Mouse (Mus musculus) testis, adult 2 months (tissue): Measurements from ENCODE around the gene Rbm38. TPM values are rescaled to one million over a fixed set of nuclear protein-coding genes. Genes with fewer than 3 reads are reported as not detected.
A peak's percentile ranks its signal among the peaks of the same experiment; 100 is the strongest.

Experiments used
- H3K27ac ChIP-seq: fragments of 200-500 bp; 2 replicates; pipeline ENCODE4 v1.5.1; 2012; ENCODE audit warnings: low read depth, low read length; ENCODE audit not compliant: control insufficient read depth, insufficient read depth
- H3K27me3 ChIP-seq: fragments of 200-500 bp; 2 replicates; pipeline ENCODE4 v1.6.1; 2012; ENCODE audit warnings: mild to moderate bottlenecking, low read length, moderate library complexity; ENCODE audit not compliant: control insufficient read depth, insufficient read depth
- H3K36me3 ChIP-seq: fragments of 200-500 bp; 2 replicates; pipeline ENCODE4 v1.6.1; 2012; ENCODE audit warnings: mild to moderate bottlenecking, low read length; ENCODE audit not compliant: control insufficient read depth, insufficient read depth
- H3K4me1 ChIP-seq: fragments of 200-500 bp; 2 replicates; pipeline ENCODE4 v1.6.1; 2012; ENCODE audit warnings: low read length; ENCODE audit not compliant: control insufficient read depth, insufficient read depth
- H3K4me3 ChIP-seq: fragments of 200-500 bp; 2 replicates; pipeline ENCODE4 v1.5.1; 2012; ENCODE audit warnings: low read depth, mild to moderate bottlenecking, low read length, moderate library complexity, mixed read lengths; ENCODE audit not compliant: control insufficient read depth
- CTCF ChIP-seq: fragments of 200-500 bp; IDR thresholded peaks from 2 replicates; pipeline ENCODE4 v1.5.1; 2012; ENCODE audit warnings: low read depth, mild to moderate bottlenecking, inconsistent platforms, low read length, moderate library complexity; ENCODE audit not compliant: control insufficient read depth, insufficient read depth, insufficient replicate concordance
- POLR2A ChIP-seq: fragments of 200-500 bp; IDR thresholded peaks from 2 replicates; pipeline ENCODE4 v1.6.1; 2012; ENCODE audit warnings: low read depth, mild to moderate bottlenecking, inconsistent platforms, low read length, moderate library complexity; ENCODE audit not compliant: control insufficient read depth
- polyA plus RNA-seq: library from polyadenylated mRNA; depleted of rRNA; stranded (reverse); fragments of >200 nt; gene quantifications from 2 replicates; pipeline ENCODE4 v1.2.3, GENCODE M21; 2012

Gene Rbm38
- polyA plus RNA-seq, 1 experiment = 33.7 TPM

- Histone ChIP-seq H3K4me1 (no peaks in the 10 kb centered on the region), H3K4me3 (no peak overlapping the region), H3K36me3 (no peaks in the 10 kb centered on the region), H3K27ac (no peak overlapping the region), H3K27me3 (no peaks in the 10 kb centered on the region)
- TF ChIP-seq CTCF (no peak), POLR2A (no peak)
These were observed 42.9 kb downstream of the Rbm38 start for GRCm38 (mm10) chr2:173063219-173063618.

GRCm38 (mm10) chr2:173064864-173065263 is 44.6 kb downstream of the Rbm38 start:
- H3K27ac ChIP-seq = no peak overlapping the region
- H3K4me3 ChIP-seq = no peak overlapping the region
- no peaks in the 10 kb centered on the region for H3K4me1 ChIP-seq
- TF ChIP-seq POLR2A = no peak
- no peak for TF ChIP-seq CTCF
- no peaks in the 10 kb centered on the region for H3K27me3 ChIP-seq
- H3K36me3 ChIP-seq = no peaks in the 10 kb centered on the region

- TF ChIP-seq CTCF (no peak), POLR2A (no peak)
These were observed 52.6 kb downstream of the Rbm38 start for GRCm38 (mm10) chr2:173072948-173073347.

GRCm38 (mm10) chr2:173073666-173074065 is 53.4 kb downstream of the Rbm38 start:
- Histone ChIP-seq H3K27ac (no peak overlapping the region), H3K4me1 (no peaks in the 10 kb centered on the region), H3K4me3 (no peak overlapping the region), H3K27me3 (no peaks in the 10 kb centered on the region), H3K36me3 (no peaks in the 10 kb centered on the region)
- TF ChIP-seq POLR2A (no peak), CTCF (no peak)

More at GRCm38 (mm10) chr2:173072948-173073347, 52.6 kb downstream of the Rbm38 start:
- Histone ChIP-seq H3K4me3 (no peak overlapping the region), H3K27ac (no peak overlapping the region), H3K36me3 (no peaks in the 10 kb centered on the region), H3K4me1 (no peaks in the 10 kb centered on the region), H3K27me3 (no peaks in the 10 kb centered on the region)

GRCm38 (mm10) chr2:173076921-173077320 is 56.6 kb downstream of the Rbm38 start:
- Histone ChIP-seq H3K27me3 (no peaks in the 10 kb centered on the region), H3K4me3 (no peak overlapping the region), H3K36me3 (no peaks in the 10 kb centered on the region), H3K27ac (no peak overlapping the region), H3K4me1 (no peaks in the 10 kb centered on the region; the same call in 1 of the 2 replicates)
- TF ChIP-seq POLR2A = no peak
- TF ChIP-seq CTCF = no peak

GRCm38 (mm10) chr2:173079766-173080549 is 59.7 kb downstream of the Rbm38 start:
- no peak overlapping the region for H3K4me3 ChIP-seq

GRCm38 (mm10) chr2:173080785-173081241 is 60.5 kb downstream of the Rbm38 start:
- no peak overlapping the region for H3K27ac ChIP-seq
- H3K4me1 ChIP-seq = no peaks in the 10 kb centered on the region; the same call in 1 of the 2 replicates
- no peaks in the 10 kb centered on the region for H3K27me3 ChIP-seq
- no peak for TF ChIP-seq POLR2A
- TF ChIP-seq CTCF = peak; percentile 87
- H3K4me3 ChIP-seq = peak overlapping the region; percentile 67
- H3K36me3 ChIP-seq = no peaks in the 10 kb centered on the region

More at GRCm38 (mm10) chr2:173079766-173080549, 59.7 kb downstream of the Rbm38 start:
- Histone ChIP-seq H3K27me3 (no peaks in the 10 kb centered on the region), H3K27ac (no peak overlapping the region), H3K36me3 (no peaks in the 10 kb centered on the region), H3K4me1 (no peaks in the 10 kb centered on the region; the same call in 1 of the 2 replicates)
- TF ChIP-seq CTCF = no peak
